Mouse (Mus musculus) limb, embryonic 12.5 days (tissue): ENCODE results near the gene Coro2a. TPM values are rescaled to one million over a fixed set of nuclear protein-coding genes. Genes with fewer than 3 reads are reported as not detected.
"Not testable (repeated sequence)": the region's sequence is repeated elsewhere in the genome, so short reads cannot be mapped to it uniquely, and the experiment has no call there.

Source experiments
- ATAC-seq: fragments of 200-750 bp; cut with Nextera tagmentation; 2 replicates; pipeline ENCODE4 v1.8.0; 2017; ENCODE audit warnings: low read depth, moderate TSS enrichment; ENCODE audit not compliant: insufficient number of reproducible peaks, insufficient read depth, low FRiP score, low TSS enrichment
- H3K27ac ChIP-seq: fragments of 300-500 bp; sonication (generic); 2 replicates; pipeline ENCODE4 v1.5.1; 2016; ENCODE audit warnings: mild to moderate bottlenecking, moderate library complexity
- H3K27me3 ChIP-seq: fragments of 300-500 bp; sonication (generic); 2 replicates; pipeline ENCODE4 v1.6.1; 2016; ENCODE audit warnings: mild to moderate bottlenecking, moderate library complexity
- H3K36me3 ChIP-seq: fragments of 300-500 bp; sonication (generic); 2 replicates; pipeline ENCODE4 v1.6.1; 2016; ENCODE audit warnings: mild to moderate bottlenecking, moderate library complexity
- H3K4me1 ChIP-seq: fragments of 300-500 bp; sonication (generic); replicated peaks from 2 replicates; pipeline ENCODE4 v1.6.1; 2016
- H3K4me2 ChIP-seq: fragments of 300-500 bp; sonication (generic); 2 replicates; pipeline ENCODE4 v1.6.1; 2016; ENCODE audit warnings: mild to moderate bottlenecking, moderate library complexity
- H3K4me3 ChIP-seq: fragments of 300-500 bp; sonication (generic); replicated peaks from 2 replicates; pipeline ENCODE4 v1.5.1; 2016; ENCODE audit warnings: mild to moderate bottlenecking
- H3K9ac ChIP-seq: fragments of 300-500 bp; sonication (generic); replicated peaks from 2 replicates; pipeline ENCODE4 v1.6.1; 2016; ENCODE audit warnings: mild to moderate bottlenecking, moderate library complexity
- H3K9me3 ChIP-seq: fragments of 300-500 bp; sonication (generic); 2 replicates; pipeline ENCODE4 v1.6.1; 2016; ENCODE audit warnings: mild to moderate bottlenecking, moderate library complexity
- WGBS: fragments of 180-500 bp; shearing (Covaris S2); methylation state at CpG from one replicate; pipeline ENCODE4 v1.1.7; 2016; 5-methylcytosine and 5-hydroxymethylcytosine counted together
- polyA plus RNA-seq: library from polyadenylated mRNA; unstranded; fragments of >200 nt; fragmentation: Nextera tagmentation; extraction: Ambion mirVana; gene quantifications from 2 replicates; pipeline ENCODE4 v1.2.1, GENCODE M21; 2016

The Coro2a gene
- polyA plus RNA-seq: 2.2 and 2.5 TPM in 2 replicates

GRCm38 (mm10) chr4:46601844-46602423 lies at the start of gene Coro2a:
Gene Coro2a, minus strand, starts transcription at chr4:46602202.
- Histone ChIP-seq H3K36me3 (no peaks in the 10 kb centered on the region), H3K27ac (no peak within 1 kb of the TSS), H3K4me3 (peak within 1 kb of the TSS; percentile 57), H3K9me3 (no peaks in the 10 kb centered on the region), H3K9ac (peak within 1 kb of the TSS; percentile 65), H3K27me3 (peaks cover 67% of the 10 kb centered on the region), H3K4me2 (peak within 1 kb of the TSS; percentile 96), H3K4me1 (peaks cover 21% of the 10 kb centered on the region)
- WGBS: under 1% methylated on average over 56 of the region's 66 CpGs
- ATAC-seq: no peak; the same call in 1 of the 2 replicates

GRCm38 (mm10) chr4:46650086-46650753 lies 48.2 kb upstream of the Coro2a start, which contains the start of gene Tbc1d2:
Gene Tbc1d2, minus strand, starts transcription at chr4:46650209.
- WGBS: under 1% methylated on average over 69 of the region's 69 CpGs
- Histone ChIP-seq H3K9me3 (no peaks in the 10 kb centered on the region), H3K27me3 (peaks cover 43% of the 10 kb centered on the region), H3K4me2 (peak within 1 kb of the TSS; percentile 92), H3K9ac (peak within 1 kb of the TSS; percentile 68), H3K4me1 (peaks cover 11% of the 10 kb centered on the region), H3K4me3 (peak within 1 kb of the TSS; percentile 64), H3K27ac (peak within 1 kb of the TSS; percentile 91), H3K36me3 (no peaks in the 10 kb centered on the region)
- ATAC-seq: peak; percentile 90

GRCm38 (mm10) chr4:46649161-46649560 lies 47.2 kb upstream of the Coro2a start:
- no peak for ATAC-seq
- Histone ChIP-seq H3K27me3 (peaks cover 42% of the 10 kb centered on the region), H3K4me3 (peak overlapping the region; percentile 64), H3K36me3 (no peaks in the 10 kb centered on the region), H3K9me3 (no peaks in the 10 kb centered on the region), H3K4me1 (peaks cover 11% of the 10 kb centered on the region), H3K4me2 (peak overlapping the region; percentile 92), H3K9ac (no peak overlapping the region), H3K27ac (no peak overlapping the region)
- 58% methylated on average over 4 of the region's 4 CpGs for WGBS

GRCm38 (mm10) chr4:46643676-46644112 lies 41.7 kb upstream of the Coro2a start:
- H3K27ac ChIP-seq: no peak overlapping the region
- H3K36me3 ChIP-seq: no peaks in the 10 kb centered on the region
- no peak overlapping the region for H3K4me3 ChIP-seq
- no peaks in the 10 kb centered on the region for H3K9me3 ChIP-seq
- no peak for ATAC-seq
- 90% methylated on average over 8 of the region's 8 CpGs for WGBS
- H3K27me3 ChIP-seq: peaks cover 9% of the 10 kb centered on the region
- no peak overlapping the region for H3K9ac ChIP-seq
- H3K4me1 ChIP-seq: 0 out of 2 replicates have a peak, but pooled peaks cover 6% of the 10 kb centered on the region
- no peak overlapping the region for H3K4me2 ChIP-seq

- H3K4me1 ChIP-seq: 0 out of 2 replicates have a peak, but pooled peaks cover 6% of the 10 kb centered on the region
- H3K4me2 ChIP-seq: no peak overlapping the region
- H3K36me3 ChIP-seq: no peaks in the 10 kb centered on the region
- H3K27ac ChIP-seq: peak overlapping the region; percentile 59; the same call in 1 of the 2 replicates
- no peak overlapping the region for H3K4me3 ChIP-seq
- H3K9ac ChIP-seq: no peak overlapping the region
- peaks cover 4% of the 10 kb centered on the region for H3K27me3 ChIP-seq
- H3K9me3 ChIP-seq: no peaks in the 10 kb centered on the region
- WGBS: 68% methylated on average over 8 of the region's 8 CpGs
- no peak for ATAC-seq
Measured at GRCm38 (mm10) chr4:46642924-46643675, 41.1 kb upstream of the Coro2a start.

GRCm38 (mm10) chr4:46641283-46641682 lies 39.3 kb upstream of the Coro2a start:
- 84% methylated on average over 4 of the region's 4 CpGs for WGBS
- Histone ChIP-seq H3K27me3 (no peaks in the 10 kb centered on the region), H3K27ac (no peak overlapping the region), H3K4me1 (0 out of 2 replicates have a peak, but pooled peaks cover 6% of the 10 kb centered on the region), H3K4me2 (no peak overlapping the region), H3K36me3 (no peaks in the 10 kb centered on the region), H3K9ac (no peak overlapping the region), H3K9me3 (no peaks in the 10 kb centered on the region), H3K4me3 (no peak overlapping the region)
- ATAC-seq: no peak

- 83% methylated on average over 8 of the region's 8 CpGs for WGBS
Measured at GRCm38 (mm10) chr4:46639866-46640265, 37.9 kb upstream of the Coro2a start.

GRCm38 (mm10) chr4:46637250-46637649 lies 35.2 kb upstream of the Coro2a start:
- WGBS: 90% methylated on average over 10 of the region's 10 CpGs

More at GRCm38 (mm10) chr4:46639866-46640265, 37.9 kb upstream of the Coro2a start:
- Histone ChIP-seq H3K27me3 (no peaks in the 10 kb centered on the region), H3K36me3 (no peaks in the 10 kb centered on the region), H3K27ac (no peak overlapping the region), H3K4me2 (no peak overlapping the region), H3K9me3 (no peaks in the 10 kb centered on the region), H3K9ac (no peak overlapping the region), H3K4me1 (0 out of 2 replicates have a peak, but pooled peaks cover 6% of the 10 kb centered on the region), H3K4me3 (no peak overlapping the region)
- ATAC-seq: no peak

GRCm38 (mm10) chr4:46635702-46636430 lies 33.9 kb upstream of the Coro2a start:
- Histone ChIP-seq H3K27ac (no peak overlapping the region), H3K27me3 (no peaks in the 10 kb centered on the region), H3K4me1 (no peaks in the 10 kb centered on the region), H3K4me3 (no peak overlapping the region), H3K4me2 (no peak overlapping the region), H3K36me3 (no peaks in the 10 kb centered on the region), H3K9me3 (no peaks in the 10 kb centered on the region), H3K9ac (no peak overlapping the region)
- 86% methylated on average over 16 of the region's 16 CpGs for WGBS
- no peak for ATAC-seq

More at GRCm38 (mm10) chr4:46637250-46637649, 35.2 kb upstream of the Coro2a start:
- not testable (repeated sequence) for H3K4me1 ChIP-seq, ATAC-seq, H3K36me3 ChIP-seq, H3K4me3 ChIP-seq, H3K9me3 ChIP-seq, H3K27ac ChIP-seq, H3K9ac ChIP-seq, H3K27me3 ChIP-seq, H3K4me2 ChIP-seq

GRCm38 (mm10) chr4:46634881-46635280 lies 32.9 kb upstream of the Coro2a start:
- no peaks in the 10 kb centered on the region for H3K36me3 ChIP-seq
- no peak for ATAC-seq
- H3K4me3 ChIP-seq: no peak overlapping the region
- no peaks in the 10 kb centered on the region for H3K9me3 ChIP-seq
- H3K4me1 ChIP-seq: no peaks in the 10 kb centered on the region
- H3K9ac ChIP-seq: no peak overlapping the region
- WGBS: 63% methylated on average over 6 of the region's 6 CpGs
- H3K27ac ChIP-seq: no peak overlapping the region
- no peaks in the 10 kb centered on the region for H3K27me3 ChIP-seq
- H3K4me2 ChIP-seq: no peak overlapping the region
